Mouse (Mus musculus): ENCODE results near the gene Trmt10a. TPM values are rescaled to one million over a fixed set of nuclear protein-coding genes. Genes with fewer than 3 reads are reported as not detected.

The Trmt10a gene
- polyA plus RNA-seq, 1 experiment: 1.6 TPM

GRCm38 (mm10) chr3:138110910-138111782 is 32.1 kb upstream of the Trmt10a start:
- Histone ChIP-seq H3K4me1 (ENCODE audit: control insufficient read depth, insufficient read depth, low read length) (no peaks in the 10 kb centered on the region), H3K4me3 (replicated peaks; ENCODE audit: extremely low read depth, low read depth, low read length) (no peak overlapping the region)
- TF ChIP-seq CTCF (IDR thresholded peaks at IDR 0.05; ENCODE audit: insufficient read depth, low read length): no peak
- no peak for TF ChIP-seq POLR2A (IDR thresholded peaks at IDR 0.05; ENCODE audit: borderline replicate concordance, extremely low read depth, low read depth, low read length)
- DNase-seq: no peak
- 87% methylated on average over 19 of the region's 19 CpGs for WGBS

DNA sequence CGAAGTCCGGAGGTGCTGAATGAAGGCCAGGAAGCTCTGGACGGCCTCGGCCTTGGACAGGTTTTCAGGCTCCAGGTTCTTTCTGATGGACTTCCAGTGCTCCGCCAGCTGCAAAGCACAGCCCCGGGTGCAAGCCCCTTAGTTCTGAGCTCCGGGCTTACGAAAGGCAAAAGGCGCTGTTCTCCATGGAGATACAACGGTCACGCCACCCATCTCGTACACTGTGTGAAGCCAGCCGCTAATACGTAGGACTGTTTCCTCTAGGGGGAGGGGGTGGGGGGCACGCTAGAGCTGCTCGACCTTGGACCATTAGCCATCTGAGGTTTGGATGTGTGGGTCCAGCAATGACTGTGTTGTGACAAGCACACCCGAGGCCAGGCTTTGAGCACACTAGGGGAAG is 29.1 kb upstream of the Trmt10a start:
- no peak for TF ChIP-seq CTCF (IDR thresholded peaks at IDR 0.05; ENCODE audit: insufficient read depth, low read length)
- TF ChIP-seq POLR2A (IDR thresholded peaks at IDR 0.05; ENCODE audit: borderline replicate concordance, extremely low read depth, low read depth, low read length): no peak
- 82% methylated on average over 17 of the region's 17 CpGs for WGBS
- Histone ChIP-seq H3K4me1 (ENCODE audit: control insufficient read depth, insufficient read depth, low read length) (no peaks in the 10 kb centered on the region), H3K4me3 (replicated peaks; ENCODE audit: extremely low read depth, low read depth, low read length) (no peak overlapping the region)
- no peak for DNase-seq

DNA sequence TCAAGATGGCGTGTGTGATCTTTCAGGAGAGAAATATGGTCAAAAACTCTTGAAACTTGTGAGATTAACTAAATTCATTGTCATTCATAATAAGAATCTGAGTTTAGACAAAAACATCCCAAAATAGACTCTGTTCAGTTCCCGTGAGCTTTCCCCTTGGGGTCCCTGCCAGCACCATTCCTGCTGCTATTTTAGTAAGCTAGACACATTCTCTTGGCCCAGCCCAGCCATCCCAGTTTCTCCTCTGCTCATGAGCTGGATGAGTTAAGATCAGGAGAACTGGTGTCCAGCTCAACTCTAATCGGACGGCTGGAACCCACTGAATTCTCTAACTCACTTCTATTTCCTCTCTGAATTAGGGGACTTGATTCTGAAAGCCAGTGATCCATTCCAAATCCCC is 26.4 kb upstream of the Trmt10a start:
- no peak overlapping the region for H3K4me3 ChIP-seq (replicated peaks; ENCODE audit: extremely low read depth, low read depth, low read length)
- DNase-seq: no peak
- no peak for TF ChIP-seq POLR2A (IDR thresholded peaks at IDR 0.05; ENCODE audit: borderline replicate concordance, extremely low read depth, low read depth, low read length)
- TF ChIP-seq CTCF (IDR thresholded peaks at IDR 0.05; ENCODE audit: insufficient read depth, low read length): no peak
- 80% methylated on average over 4 of the region's 4 CpGs for WGBS
- H3K4me1 ChIP-seq (ENCODE audit: control insufficient read depth, insufficient read depth, low read length): no peaks in the 10 kb centered on the region

DNA sequence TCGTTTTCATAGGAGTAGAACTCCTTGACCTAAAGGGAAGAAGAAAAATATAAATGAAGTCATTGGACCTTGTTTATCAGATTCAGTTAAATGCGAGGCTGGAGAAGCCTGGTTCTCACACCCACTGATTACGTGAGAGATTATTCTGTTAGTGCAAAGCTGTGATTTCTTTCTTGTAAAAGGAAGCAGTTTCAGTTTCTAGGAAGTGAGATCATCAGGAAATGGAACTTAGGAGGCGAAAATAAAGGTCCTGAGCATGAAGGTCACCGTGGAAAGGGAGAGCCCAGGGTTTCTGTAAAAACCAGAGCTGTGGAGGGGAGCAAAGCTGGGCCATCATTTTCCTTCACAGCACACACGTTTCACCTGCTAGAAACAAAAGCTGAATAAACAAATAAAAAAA is 24.9 kb upstream of the Trmt10a start:
- Histone ChIP-seq H3K4me3 (replicated peaks; ENCODE audit: extremely low read depth, low read depth, low read length) (no peak overlapping the region), H3K4me1 (ENCODE audit: control insufficient read depth, insufficient read depth, low read length) (no peaks in the 10 kb centered on the region)
- TF ChIP-seq CTCF (IDR thresholded peaks at IDR 0.05; ENCODE audit: insufficient read depth, low read length) (no peak), POLR2A (IDR thresholded peaks at IDR 0.05; ENCODE audit: borderline replicate concordance, extremely low read depth, low read depth, low read length) (no peak)
- no peak for DNase-seq
- 44% methylated on average over 6 of the region's 6 CpGs for WGBS

GRCm38 (mm10) chr3:138118831-138119230 is 24.4 kb upstream of the Trmt10a start:
- TF ChIP-seq POLR2A (IDR thresholded peaks at IDR 0.05; ENCODE audit: borderline replicate concordance, extremely low read depth, low read depth, low read length): no peak
- no peak for TF ChIP-seq CTCF (IDR thresholded peaks at IDR 0.05; ENCODE audit: insufficient read depth, low read length)
- 61% methylated on average over 14 of the region's 14 CpGs for WGBS
- Histone ChIP-seq H3K4me3 (replicated peaks; ENCODE audit: extremely low read depth, low read depth, low read length) (no peak overlapping the region), H3K4me1 (ENCODE audit: control insufficient read depth, insufficient read depth, low read length) (no peaks in the 10 kb centered on the region)
- no peak for DNase-seq

- TF ChIP-seq CTCF (IDR thresholded peaks at IDR 0.05; ENCODE audit: insufficient read depth, low read length): no peak
- TF ChIP-seq POLR2A (IDR thresholded peaks at IDR 0.05; ENCODE audit: borderline replicate concordance, extremely low read depth, low read depth, low read length): no peak
- 79% methylated on average over 16 of the region's 16 CpGs for WGBS
- Histone ChIP-seq H3K4me1 (ENCODE audit: control insufficient read depth, insufficient read depth, low read length) (no peaks in the 10 kb centered on the region), H3K4me3 (replicated peaks; ENCODE audit: extremely low read depth, low read depth, low read length) (no peak overlapping the region)
- no peak for DNase-seq
Observed at GRCm38 (mm10) chr3:138119444-138120105, 23.7 kb upstream of the Trmt10a start.

DNA sequence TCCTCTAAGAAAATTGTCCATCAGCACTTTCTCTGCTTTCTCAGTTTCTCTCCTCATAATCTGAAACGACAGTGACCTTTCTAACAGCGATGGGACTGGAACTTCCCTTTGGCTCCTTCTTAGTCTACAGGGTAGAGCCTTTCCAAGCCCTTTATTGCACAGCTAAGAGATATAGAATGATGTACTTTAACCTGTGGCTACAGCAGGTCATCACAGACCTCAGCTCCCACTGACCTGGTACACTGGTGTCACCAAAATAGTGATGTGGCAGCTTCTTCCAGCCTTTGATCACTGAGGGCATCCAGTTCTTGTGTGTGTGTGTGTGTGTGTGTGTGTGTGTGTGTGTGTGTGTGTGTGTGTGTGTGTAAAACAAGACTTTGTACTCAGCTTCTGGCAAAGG is 21.8 kb upstream of the Trmt10a start:
- Histone ChIP-seq H3K4me3 (replicated peaks; ENCODE audit: extremely low read depth, low read depth, low read length) (no peak overlapping the region), H3K4me1 (ENCODE audit: control insufficient read depth, insufficient read depth, low read length) (no peaks in the 10 kb centered on the region)
- TF ChIP-seq CTCF (IDR thresholded peaks at IDR 0.05; ENCODE audit: insufficient read depth, low read length): no peak
- no peak for TF ChIP-seq POLR2A (IDR thresholded peaks at IDR 0.05; ENCODE audit: borderline replicate concordance, extremely low read depth, low read depth, low read length)
- WGBS: 85% methylated on average over 2 of the region's 2 CpGs
- DNase-seq: no peak

- WGBS: 80% methylated on average over 10 of the region's 10 CpGs
- no peak for TF ChIP-seq POLR2A (IDR thresholded peaks at IDR 0.05; ENCODE audit: borderline replicate concordance, extremely low read depth, low read depth, low read length)
- TF ChIP-seq CTCF (IDR thresholded peaks at IDR 0.05; ENCODE audit: insufficient read depth, low read length): no peak
- Histone ChIP-seq H3K4me3 (replicated peaks; ENCODE audit: extremely low read depth, low read depth, low read length) (no peak overlapping the region), H3K4me1 (ENCODE audit: control insufficient read depth, insufficient read depth, low read length) (no peaks in the 10 kb centered on the region)
- DNase-seq: no peak
Observed at GRCm38 (mm10) chr3:138123842-138124241, 19.4 kb upstream of the Trmt10a start.

DNA sequence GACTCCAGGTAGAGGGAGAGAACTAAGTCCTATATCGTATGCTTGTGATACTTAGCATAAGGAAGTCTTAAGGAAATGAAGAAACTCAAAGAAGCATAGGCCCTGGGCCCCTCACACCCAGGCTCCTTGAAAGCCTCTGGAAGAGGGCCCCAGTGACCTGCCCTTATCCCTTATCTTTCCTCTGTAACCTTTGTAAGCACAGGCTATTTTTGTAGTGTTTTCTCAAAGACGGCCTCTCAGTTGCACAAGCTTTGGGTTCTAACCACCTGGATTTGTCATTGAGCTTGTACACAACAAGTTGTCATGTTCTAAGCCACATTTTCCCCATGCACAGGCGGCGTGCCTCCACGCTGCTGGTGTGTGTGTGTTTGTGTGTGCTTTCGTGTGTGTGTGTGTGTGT is 14.1 kb upstream of the Trmt10a start:
- Histone ChIP-seq H3K4me3 (replicated peaks; ENCODE audit: extremely low read depth, low read depth, low read length) (no peak overlapping the region), H3K4me1 (ENCODE audit: control insufficient read depth, insufficient read depth, low read length) (no peaks in the 10 kb centered on the region)
- TF ChIP-seq CTCF (IDR thresholded peaks at IDR 0.05; ENCODE audit: insufficient read depth, low read length): no peak
- TF ChIP-seq POLR2A (IDR thresholded peaks at IDR 0.05; ENCODE audit: borderline replicate concordance, extremely low read depth, low read depth, low read length): no peak
- 80% methylated on average over 6 of the region's 6 CpGs for whole genome bisulfite sequencing
- no peak for DNase-seq

DNA sequence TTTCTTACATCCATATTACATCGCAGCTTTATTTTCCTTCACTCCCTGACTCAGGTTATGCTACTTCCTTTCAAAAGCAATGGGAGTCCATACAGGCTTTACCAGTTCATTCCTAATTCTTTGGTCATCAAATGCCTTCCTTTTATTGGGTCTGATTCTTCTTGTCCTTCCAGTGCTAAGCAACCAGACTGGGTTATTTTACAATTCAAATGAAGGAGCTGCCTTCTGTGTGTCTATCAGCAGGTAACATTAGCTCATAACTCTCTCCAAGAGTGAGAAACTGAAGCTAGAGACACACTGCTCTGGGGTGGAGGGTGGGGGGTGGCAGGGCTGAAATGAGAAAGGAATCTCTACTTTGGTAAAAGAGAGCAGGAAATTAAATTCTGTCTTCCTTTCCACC is 12.6 kb upstream of the Trmt10a start:
- DNase-seq: no peak
- TF ChIP-seq POLR2A (IDR thresholded peaks at IDR 0.05; ENCODE audit: borderline replicate concordance, extremely low read depth, low read depth, low read length): no peak
- TF ChIP-seq CTCF (IDR thresholded peaks at IDR 0.05; ENCODE audit: insufficient read depth, low read length): no peak
- Histone ChIP-seq H3K4me1 (ENCODE audit: control insufficient read depth, insufficient read depth, low read length) (no peaks in the 10 kb centered on the region), H3K4me3 (replicated peaks; ENCODE audit: extremely low read depth, low read depth, low read length) (no peak overlapping the region)
- whole genome bisulfite sequencing: 64% methylated on average over 1 of the region's 1 CpGs
